Mouse (Mus musculus): ENCODE results near the gene Slc25a21.

DNA sequence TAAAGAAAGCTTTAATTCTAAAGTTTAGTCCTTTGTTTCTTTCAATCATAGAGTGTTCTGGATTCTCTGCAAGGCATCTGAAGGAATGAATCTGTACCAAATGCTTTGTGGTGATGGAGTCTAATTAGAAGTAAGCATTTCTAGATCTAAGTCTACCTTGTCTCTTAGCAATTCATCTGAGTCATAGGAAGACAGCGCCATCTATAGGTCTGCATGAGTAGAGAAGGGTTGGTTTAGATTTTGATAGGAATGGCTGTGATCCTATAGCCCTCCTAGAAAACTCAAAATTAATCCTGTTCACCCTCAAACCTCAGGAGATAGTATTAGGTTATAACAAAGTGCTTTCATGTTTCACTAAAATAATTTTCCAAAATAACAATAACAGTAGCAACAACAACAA is 11.8 kb downstream of the Slc25a21 start:
- TF ChIP-seq CTCF (IDR thresholded peaks at IDR 0.05; ENCODE audit: low read depth) (peak; percentile 83), EP300 (IDR thresholded peaks at IDR 0.05; ENCODE audit: low read depth) (no peak)

Data from liver, postnatal 0 days (tissue).